Mouse (Mus musculus) bone marrow, adult 2 months (tissue): ENCODE data around the gene Gpr65.

Source experiments
- CTCF ChIP-seq: fragments of 200-500 bp; IDR thresholded peaks from 2 replicates; pipeline ENCODE4 v1.5.1; 2011; ENCODE audit warnings: low read length, control low read depth; ENCODE audit not compliant: control insufficient read depth, insufficient read depth
- POLR2A ChIP-seq: fragments of 200-500 bp; IDR thresholded peaks from 2 replicates; pipeline ENCODE4 v1.6.1; 2011; ENCODE audit warnings: low read depth, mild to moderate bottlenecking, control low read depth, low read length, borderline replicate concordance; ENCODE audit not compliant: control insufficient read depth

DNA sequence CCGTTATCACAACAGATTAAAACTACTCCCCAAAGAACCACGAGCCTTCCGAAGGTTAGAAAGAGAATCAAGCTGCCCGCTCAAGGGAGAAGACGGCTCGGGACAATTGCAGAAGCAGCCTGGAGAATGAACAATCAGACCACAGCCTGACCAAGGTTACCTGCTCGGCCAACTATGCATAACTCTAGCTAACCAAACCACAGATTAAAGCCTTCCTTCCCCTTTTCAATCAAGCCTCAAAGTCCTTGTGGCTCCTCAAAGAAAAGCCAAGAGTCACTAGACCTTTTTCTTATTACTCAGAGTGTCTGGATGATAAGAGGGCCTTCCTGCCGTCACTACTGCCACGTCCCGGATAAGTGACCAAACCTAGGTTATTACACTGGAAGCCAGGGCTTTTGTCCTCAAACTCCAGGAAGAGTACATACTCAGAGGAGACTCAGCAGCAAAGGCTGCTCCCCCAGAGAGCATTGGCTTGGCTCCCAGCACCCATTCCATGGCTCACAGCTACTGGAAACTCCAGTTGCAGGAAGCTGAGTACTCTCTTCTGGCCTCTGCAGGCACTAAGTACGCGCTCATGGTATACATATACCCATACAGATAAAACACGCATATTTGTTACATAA is 13.0 kb upstream of the Gpr65 start:
- no peak for TF ChIP-seq CTCF
- no peak for TF ChIP-seq POLR2A
